Mouse (Mus musculus) embryonic fibroblast, embryonic 13.5 days (primary cell): ENCODE results near the gene Calhm5.

Experiments
- CTCF ChIP-seq: IDR thresholded peaks from 2 replicates; pipeline ENCODE4 v1.5.1; 2011; ENCODE audit warnings: mild to moderate bottlenecking, control low read depth, low read length, moderate library complexity, borderline replicate concordance; ENCODE audit not compliant: insufficient read depth
- POLR2A ChIP-seq: IDR thresholded peaks from 2 replicates; pipeline ENCODE4 v1.6.1; 2011; ENCODE audit warnings: low read depth, mild to moderate bottlenecking, control low read depth, low read length, moderate library complexity

DNA sequence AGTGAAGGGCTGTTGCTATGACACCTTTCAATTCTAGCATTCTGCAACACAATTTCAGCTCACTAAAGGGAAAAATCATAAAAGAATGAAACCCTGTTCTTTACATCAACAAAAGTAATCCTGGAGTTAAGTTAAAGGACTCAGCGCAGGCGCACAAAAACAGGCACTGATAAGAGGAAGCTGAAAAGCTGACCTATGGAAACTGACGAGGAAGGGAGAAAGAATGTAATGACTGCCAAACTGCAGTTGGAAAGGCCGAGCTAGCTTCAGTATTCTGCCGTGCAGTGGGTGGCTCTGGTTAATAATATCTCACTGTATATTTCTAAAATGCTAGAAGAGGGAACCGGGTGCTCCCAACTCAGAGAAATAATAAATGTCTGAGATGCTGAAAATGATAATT is 41.7 kb upstream of the Calhm5 start:
- TF ChIP-seq CTCF (no peak), POLR2A (no peak)
